Mouse (Mus musculus) left cerebral cortex, adult 8-10 months (tissue): ENCODE results near the gene Pnpla1. TPM values are rescaled to one million over a fixed set of nuclear protein-coding genes. Genes with fewer than 3 reads are reported as not detected.

Source experiments
- DNase-seq, 2 experiments: peaks; one replicate each; pipeline ENCODE4 v3.0.0; 2022; ENCODE audit warnings: low spot score in 2 of 2
- total RNA-seq, 4 experiments: library from RNA; stranded (reverse); gene quantifications; 2 replicates each; pipeline ENCODE4 v1.2.4; 2022

Pnpla1 gene
- total RNA-seq, 4 experiments from 2014 or later, result 0.91 to 1.4 (median 1.1) TPM

- no peak for DNase-seq
Observed at GRCm38 (mm10) chr17:28921086-28921485, 62.9 kb downstream of the Pnpla1 start.

- DNase-seq, result no peak
Observed at GRCm38 (mm10) chr17:28922096-28922495, 63.9 kb downstream of the Pnpla1 start.

- no peak for DNase-seq
Observed at GRCm38 (mm10) chr17:28924957-28925595, 66.9 kb downstream of the Pnpla1 start.

- peak; percentile 65 to 80 for DNase-seq
Observed at GRCm38 (mm10) chr17:28926380-28926779, 68.2 kb downstream of the Pnpla1 start.

- DNase-seq, result no peak
Observed at GRCm38 (mm10) chr17:28926866-28927635, 68.8 kb downstream of the Pnpla1 start.

- DNase-seq, result no peak
Observed at GRCm38 (mm10) chr17:28928004-28928403, 69.8 kb downstream of the Pnpla1 start.

- DNase-seq, result no peak
Observed at GRCm38 (mm10) chr17:28929369-28929768, 71.2 kb downstream of the Pnpla1 start.

- DNase-seq, result no peak
Observed at GRCm38 (mm10) chr17:28930392-28931074, 72.3 kb downstream of the Pnpla1 start.

GRCm38 (mm10) chr17:28931436-28932211 is 73.4 kb downstream of the Pnpla1 start:
- no peak for DNase-seq

- no peak for DNase-seq
Observed at GRCm38 (mm10) chr17:28932274-28932673, 74.1 kb downstream of the Pnpla1 start.

GRCm38 (mm10) chr17:28934120-28934916 is 76.1 kb downstream of the Pnpla1 start:
- no peak for DNase-seq

GRCm38 (mm10) chr17:28936133-28936532 is 77.9 kb downstream of the Pnpla1 start:
- no peak for DNase-seq

GRCm38 (mm10) chr17:28936622-28937345 is 78.6 kb downstream of the Pnpla1 start:
- no peak for DNase-seq

Other genes with a start within 250 kb of the Pnpla1 start
- gene Srpk1, start 235.7 kb upstream of the Pnpla1 start, total RNA-seq, result 10 to 100 TPM; 81.5 to 96.3 (median 93.3) TPM
- 1 to 10 TPM; 6.0 to 8.4 (median 6.9) TPM for gene Slc26a8, start 168.2 kb upstream of the Pnpla1 start, total RNA-seq
- gene Mapk14, start 167.1 kb upstream of the Pnpla1 start, total RNA-seq, result 10 to 100 TPM; 70.2 to 84.1 (median 76.9) TPM
- gene AC170998.1, start 132.3 kb upstream of the Pnpla1 start, total RNA-seq, result 1 to 10 TPM; 1.3 to 4.8 (median 1.5) TPM
- 1 to 10 TPM; 2.1 to 3.4 (median 2.7) TPM for gene Mapk13, start 89.1 kb upstream of the Pnpla1 start, total RNA-seq
- gene Brpf3, start 57.3 kb upstream of the Pnpla1 start, total RNA-seq, result 10 to 100 TPM; 44.2 to 56.6 (median 52.6) TPM
- 10 to 100 TPM; 10.5 to 12.1 (median 10.8) TPM for gene 4930539E08Rik, start 56.9 kb downstream of the Pnpla1 start, total RNA-seq
- gene Pxt1, start 85.4 kb downstream of the Pnpla1 start, total RNA-seq, result not detected
- gene Kctd20, start 93.5 kb downstream of the Pnpla1 start, total RNA-seq, result 10 to 100 TPM; 57.5 to 72.8 (median 64.2) TPM
- gene Stk38, start 149.6 kb downstream of the Pnpla1 start, total RNA-seq, result 10 to 100 TPM; 46.7 to 54.7 (median 48.4) TPM
- 100 to 1,000 TPM; 101 to 142 (median 115) TPM for gene Srsf3, start 174.2 kb downstream of the Pnpla1 start, total RNA-seq
- 10 to 100 TPM; 18.9 to 27.0 (median 19.5) TPM for gene Cdkn1a, start 232.6 kb downstream of the Pnpla1 start, total RNA-seq